Mouse (Mus musculus) right cerebral cortex, postnatal 36 days (tissue): ENCODE data around the gene Pgap3.
A peak's percentile ranks its signal among the peaks of the same experiment; 100 is the strongest.

Source experiments
- DNase-seq, 2 experiments: peaks; one replicate each; pipeline ENCODE4 v3.0.0; 2022; ENCODE audit warnings: low spot score in 2 of 2, mixed read lengths in 1 of 2

Gene Pgap3

DNA sequence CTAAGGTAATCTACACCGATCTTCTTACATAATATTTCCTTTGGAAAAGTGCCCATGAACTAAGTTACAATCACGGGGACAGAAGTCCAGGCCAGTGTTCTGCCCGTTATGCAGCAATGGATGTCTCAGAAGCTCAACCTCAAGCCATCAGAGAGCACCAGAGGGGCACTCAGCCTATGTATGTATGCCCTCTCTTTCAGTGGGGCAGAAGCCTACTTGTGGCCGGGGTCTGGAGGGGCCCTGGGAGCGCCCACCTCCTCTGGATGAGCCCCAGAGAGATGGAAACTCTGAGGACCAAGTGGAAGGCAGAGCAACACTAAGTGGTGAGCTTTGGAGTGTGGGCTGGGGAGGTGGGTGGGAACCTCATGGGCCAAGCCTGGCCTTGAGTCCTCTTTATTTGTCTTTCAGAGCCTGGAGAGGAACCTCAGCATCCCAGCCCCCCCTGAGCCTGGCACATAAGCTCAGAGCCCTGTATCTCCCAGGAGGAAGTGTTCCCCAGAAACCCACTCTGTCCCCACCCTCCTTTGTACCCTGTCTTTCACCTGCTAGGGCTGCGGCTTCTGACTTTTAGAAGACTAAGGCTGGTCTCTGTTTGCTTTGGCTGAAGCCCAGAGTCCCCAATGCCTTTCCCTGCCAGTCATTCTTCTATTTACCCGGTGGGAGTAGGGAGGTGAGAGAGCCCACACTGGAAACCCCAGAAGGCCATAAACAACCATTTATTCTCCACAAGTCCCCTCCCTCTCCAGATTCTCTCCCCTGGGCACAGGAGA is 43.5 kb downstream of the Pgap3 start:
- DNase-seq, result no peak

DNA sequence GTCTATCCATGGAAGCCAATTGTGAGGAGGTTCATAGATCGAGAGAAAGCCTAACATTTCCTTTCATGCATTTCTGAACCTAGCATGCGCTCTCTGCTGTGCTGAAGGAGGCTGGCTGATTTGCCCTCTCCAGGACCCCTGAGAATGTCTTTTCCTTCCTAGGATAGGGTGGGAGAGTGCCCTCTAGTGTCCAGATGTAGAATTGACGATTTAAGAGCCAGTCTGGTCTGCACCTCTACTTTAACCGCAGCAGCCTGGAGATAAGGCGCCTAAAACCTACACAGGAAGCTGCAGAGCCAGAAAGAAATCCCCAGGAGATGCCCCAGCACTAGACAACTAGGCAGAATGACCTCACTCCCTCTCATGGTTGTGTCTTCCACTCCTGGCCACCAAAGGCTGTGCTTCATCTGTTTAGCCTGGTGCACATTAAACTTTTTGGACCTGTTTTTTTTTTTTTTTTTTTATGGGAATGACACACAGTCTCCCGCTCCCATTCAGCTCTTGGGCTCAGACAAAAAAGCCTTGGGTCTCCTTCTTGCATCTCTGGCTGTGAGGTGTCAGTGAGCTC is 44.5 kb downstream of the Pgap3 start:
- DNase-seq, result no peak

DNA sequence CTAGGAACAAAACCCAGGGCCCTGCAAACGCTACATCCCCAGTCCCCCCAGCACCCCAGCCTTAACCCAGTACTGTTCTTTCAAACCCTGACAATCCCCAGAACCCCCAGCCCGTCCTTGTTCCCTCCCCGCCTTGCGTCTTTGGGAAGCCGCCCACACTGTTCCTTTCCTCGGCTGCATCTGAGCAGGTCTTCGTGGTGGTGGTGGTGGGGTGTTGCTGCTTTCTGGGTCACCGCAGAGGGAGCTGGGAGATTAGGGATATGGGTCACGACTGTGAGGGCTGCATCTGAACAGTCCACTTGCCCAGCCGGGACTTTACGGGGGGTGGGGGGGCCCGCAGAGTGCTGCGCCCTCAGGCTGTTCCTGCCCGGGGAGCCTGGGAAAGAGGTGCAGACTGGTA is 45.8 kb downstream of the Pgap3 start:
- peak in 1 of 2 experiments; percentile 75 for DNase-seq

DNA sequence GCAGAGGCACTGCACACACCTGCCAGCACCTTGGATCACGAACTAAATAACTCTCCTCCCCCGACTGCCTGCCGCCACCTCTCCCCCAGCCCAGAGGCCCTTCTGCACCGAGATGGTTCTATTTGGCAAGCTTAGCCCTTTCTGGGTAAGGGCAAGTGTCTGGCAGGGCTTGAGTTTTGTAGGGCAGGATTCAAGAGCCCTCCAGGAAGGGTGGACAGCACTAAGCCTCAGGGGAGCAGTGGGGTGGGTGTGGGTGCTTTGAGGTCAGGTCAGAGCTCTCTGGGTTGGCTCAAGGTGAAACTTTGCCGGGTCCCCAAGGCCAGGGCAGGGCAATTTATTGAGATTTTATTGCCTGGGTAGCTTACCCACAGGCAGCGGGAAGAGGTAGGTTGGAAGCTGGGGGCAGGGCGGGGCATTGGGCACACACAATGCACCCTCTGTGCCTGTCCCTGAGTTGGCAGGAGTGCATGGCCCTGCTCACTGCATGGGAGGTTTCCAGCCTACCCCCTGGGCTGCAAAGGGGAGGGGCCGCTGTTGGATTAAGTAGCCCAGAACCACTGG is 46.6 kb downstream of the Pgap3 start:
- DNase-seq, result peak in 1 of 2 experiments; percentile 47

DNA sequence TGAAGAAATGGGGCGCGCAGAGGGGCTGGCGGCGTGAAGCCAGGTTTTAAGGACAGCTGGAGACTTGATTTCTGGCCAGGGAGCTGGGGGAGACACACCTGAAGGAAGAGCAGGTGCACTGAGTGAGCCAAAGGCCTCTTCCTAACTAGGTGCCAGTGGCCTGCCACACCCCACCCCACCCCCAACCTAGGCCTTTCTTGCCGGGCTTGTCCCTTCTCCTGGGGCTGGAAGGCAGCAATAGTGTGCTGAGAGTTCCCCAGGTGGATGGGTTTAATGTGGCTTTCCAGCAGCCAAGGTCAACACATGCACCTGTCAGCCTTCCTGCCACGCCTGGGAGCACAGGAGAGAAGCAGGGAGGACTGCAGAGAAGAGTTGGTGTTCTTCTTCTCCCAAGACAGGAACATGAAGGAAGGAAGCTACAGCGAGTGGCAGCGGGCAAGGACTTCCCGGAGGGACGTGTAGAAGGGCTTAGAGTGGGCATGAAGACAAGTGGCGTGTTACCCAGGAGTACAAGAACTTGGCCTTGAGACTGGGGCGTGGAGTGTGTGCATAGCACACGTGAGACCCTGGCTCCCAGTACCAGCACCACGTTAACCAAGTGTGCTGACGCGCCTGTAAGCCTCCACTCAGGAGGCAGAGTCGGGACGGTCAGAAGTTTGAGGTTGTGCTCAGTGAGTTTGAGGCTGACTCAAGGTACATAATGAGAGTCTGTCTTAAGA is 47.9 kb downstream of the Pgap3 start:
- DNase-seq, result no peak

DNA sequence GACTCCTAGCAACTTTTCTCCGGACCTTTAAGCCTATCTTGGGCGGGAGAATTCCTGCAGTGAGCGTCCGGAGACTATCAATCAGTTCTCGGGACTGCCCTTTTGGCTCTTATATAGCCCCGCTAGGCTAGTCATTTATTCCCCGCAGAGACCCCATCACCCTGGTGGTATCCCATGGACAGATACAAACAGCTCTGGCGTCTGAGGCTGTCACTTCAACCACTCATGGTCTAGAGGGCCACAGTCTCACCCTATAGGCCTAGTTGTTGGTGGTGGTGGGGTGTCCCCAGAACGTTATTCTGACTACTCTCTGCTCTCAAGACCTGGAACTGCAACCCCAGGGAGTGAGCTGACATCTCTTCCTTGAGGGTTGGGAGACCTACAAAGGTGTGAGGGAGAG is 51.0 kb downstream of the Pgap3 start:
- no peak for DNase-seq

DNA sequence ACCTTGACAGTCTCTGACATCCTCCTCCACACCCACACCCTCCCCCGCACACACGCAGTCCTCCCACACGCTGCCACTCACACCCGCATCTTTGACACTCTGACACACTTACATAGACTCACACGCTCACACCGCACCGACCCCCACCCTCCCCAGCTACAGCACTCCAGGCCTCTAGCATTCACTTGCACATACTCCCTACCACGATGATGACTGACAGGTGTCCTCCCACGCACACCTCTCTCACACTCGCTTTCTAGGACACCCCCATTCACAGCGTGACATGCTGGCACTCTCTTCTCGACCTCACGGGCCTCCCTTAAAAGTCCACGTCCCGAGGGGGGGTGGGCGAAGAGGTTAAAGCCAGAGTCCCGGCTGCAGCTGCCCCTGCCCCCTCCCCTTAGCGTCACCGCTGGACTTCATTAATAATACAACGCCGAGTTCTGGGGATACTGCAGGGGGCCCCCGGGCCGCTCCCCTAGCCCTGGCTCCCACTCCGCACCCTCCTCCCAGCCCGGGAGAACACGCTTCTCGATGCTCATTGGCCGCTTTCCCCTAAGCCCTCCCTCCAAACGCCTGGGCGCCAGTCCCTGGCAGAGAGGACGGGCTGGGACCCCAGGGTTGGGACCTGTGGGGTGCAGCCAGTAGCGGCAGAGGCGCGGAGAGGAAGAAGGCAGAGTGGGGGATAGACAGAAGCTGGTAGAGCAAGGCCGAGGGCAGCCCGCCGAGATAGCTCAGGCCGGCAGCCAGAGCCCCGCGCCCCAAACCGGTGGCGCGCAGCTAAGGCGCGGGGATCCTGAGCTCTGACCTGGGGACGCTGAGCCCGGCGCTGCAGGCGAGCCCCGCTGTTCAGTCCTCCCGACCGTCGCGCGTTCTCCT is 52.0 kb downstream of the Pgap3 start, which contains the start of gene Ppp1r1b:
Ppp1r1b (plus strand) TSS at position 322 of the 879 bp plus-strand sequence.
- peak in 1 of 2 experiments; percentile 71 for DNase-seq

DNA sequence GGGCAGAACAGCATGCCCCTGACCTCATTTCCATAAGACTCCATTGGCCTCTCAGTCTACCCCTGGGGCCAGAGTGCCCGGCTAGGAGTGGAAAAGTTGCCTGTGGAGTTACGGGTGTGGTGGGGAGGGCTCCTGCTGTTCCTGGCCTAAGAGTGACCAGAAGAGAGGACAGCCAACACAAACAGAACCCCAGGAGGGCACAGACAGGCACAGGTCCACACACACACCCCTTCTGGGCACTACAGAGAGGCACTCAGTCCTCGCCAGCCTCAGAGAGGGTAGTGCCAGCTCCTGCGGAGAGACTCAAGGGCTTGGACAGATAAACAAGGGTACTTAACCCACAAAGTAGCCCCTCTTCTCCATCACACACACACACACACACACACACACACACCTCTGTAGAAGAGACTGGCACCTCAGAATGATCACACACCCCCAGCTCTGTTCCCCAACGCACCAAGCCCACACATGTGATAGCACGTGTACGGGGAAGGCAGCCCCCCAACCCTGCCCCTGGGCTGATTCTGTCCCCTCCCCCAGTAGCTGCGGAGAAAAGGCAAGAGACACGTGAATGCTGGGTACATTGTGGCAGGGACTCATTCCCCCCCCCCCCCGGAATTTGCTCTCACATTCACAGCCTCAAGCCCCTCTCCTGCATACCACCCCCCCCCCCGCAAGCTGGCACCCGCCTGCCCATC is 52.8 kb downstream of the Pgap3 start:
- DNase-seq, result no peak

DNA sequence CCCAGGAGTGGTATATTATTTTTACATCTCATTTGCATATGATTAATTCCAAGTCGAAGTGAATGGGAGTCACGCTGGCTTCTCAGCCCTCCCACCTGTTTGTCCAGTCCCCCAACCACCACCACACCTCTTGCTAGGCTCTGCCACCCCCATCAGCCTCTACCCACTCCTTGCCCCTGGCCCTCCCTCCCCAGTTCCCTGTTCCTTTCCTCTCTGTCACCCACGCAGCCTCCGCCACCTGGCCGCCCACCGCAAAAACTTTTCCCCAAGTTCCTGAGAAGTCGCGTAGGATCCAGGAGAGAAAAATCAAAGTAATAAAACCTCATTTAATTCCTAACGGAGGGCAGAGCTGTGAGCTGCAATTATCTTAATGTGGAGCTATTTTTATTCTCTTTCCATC is 54.1 kb downstream of the Pgap3 start:
- no peak for DNase-seq

DNA sequence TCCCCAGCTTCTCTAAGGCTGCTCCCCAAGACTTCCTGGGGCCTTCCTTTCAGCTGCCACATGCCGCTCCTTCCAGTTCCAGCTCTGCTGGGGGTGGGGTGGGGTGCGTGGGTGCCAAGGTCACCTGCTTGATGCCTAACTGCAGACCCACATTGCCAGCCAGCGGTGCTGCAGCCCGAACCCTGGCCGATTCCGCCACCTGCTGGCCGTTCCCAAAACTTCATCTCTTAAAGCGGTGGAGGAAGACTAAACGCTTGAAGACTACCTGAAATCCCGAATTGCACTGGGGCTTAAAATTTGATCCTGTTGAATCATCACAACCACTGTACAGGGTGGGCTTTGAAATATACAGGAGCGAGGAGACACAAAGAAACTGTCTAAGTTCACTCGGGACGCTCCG is 55.0 kb downstream of the Pgap3 start:
- no peak for DNase-seq

DNA sequence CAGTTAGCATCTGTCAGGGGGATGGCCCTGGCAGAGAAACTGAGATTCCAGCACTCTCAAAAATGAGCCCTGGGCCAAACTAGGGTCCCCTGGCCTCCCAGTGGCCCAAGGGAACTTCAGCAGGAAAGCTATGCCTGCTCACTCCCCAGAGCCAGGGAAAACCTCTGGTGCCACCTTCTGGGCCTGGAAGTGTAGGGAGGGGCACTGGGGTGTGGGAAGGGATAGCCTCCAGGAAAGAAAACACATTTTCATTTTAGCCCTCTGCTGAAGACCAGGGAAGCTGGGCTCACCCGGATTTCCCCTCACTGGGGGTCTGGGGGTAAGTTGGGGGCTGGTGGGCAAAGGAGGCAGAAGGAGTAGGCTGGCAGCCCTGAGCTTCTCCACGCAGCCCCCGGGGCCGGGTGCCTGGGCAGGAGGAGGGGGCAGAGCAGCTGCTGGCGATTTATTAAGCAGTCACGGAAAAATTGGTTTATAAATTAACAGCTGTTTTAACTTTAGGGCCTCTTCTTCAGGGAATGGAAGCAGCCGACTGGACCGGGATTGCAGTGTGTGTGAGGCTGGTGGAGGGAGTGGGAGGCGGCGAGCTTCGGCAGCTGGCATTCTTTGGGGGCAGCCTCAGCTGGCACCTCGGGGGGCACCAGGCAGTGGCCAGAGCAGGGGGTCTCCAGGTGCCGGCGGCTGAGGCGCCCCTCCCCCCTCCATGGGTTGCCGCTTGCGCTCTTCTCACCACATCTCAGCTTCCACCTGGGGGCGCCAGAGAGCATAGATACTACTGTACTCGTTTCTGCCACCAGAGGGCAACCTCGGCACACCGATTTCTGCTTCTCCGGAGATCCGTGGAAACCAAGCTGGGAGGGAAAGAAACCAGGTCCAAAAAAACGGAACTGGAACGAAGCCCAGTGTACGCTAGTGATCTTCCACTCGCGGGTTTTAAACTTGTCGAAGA is 58.0 kb downstream of the Pgap3 start:
- DNase-seq, result peak; percentile 90 to 93

DNA sequence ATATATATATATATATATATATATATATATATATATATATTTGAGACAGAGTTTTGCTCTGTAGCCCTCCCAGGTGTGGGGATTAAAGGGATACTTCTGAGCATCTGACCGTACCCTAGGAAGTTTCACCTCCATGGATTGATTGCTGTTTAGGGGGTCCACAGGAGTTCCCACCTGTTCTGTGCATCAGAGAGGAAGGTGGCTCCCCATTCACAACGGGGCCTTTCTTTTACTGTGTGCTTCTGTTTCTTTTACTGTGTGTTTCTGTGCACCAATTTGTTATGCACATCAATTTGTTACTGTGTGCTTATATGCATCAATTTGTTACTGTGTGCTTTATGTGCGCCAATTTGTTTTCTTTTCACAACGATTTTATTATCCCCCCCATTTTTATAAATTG is 59.1 kb downstream of the Pgap3 start:
- no peak for DNase-seq

DNA sequence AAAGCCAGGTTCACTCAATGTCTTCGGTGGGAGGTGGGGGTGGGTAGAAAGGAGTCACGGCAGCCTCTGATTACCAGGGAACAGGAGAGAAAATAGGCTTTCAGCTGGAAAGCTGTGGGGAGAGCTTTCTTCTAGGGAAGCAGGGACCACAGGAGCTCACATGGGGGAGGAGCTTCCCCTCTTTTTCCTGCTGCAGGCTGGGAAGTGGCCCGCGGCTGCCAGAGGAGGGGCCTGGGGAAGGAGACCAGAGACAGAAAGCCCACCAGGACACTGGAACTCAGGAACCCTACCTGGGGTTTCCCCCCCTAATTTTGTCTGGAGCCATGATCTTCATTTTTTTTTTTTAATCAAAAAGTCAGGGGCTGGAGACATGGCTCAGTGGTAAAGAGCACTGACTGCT is 59.7 kb downstream of the Pgap3 start:
- DNase-seq, result no peak

DNA sequence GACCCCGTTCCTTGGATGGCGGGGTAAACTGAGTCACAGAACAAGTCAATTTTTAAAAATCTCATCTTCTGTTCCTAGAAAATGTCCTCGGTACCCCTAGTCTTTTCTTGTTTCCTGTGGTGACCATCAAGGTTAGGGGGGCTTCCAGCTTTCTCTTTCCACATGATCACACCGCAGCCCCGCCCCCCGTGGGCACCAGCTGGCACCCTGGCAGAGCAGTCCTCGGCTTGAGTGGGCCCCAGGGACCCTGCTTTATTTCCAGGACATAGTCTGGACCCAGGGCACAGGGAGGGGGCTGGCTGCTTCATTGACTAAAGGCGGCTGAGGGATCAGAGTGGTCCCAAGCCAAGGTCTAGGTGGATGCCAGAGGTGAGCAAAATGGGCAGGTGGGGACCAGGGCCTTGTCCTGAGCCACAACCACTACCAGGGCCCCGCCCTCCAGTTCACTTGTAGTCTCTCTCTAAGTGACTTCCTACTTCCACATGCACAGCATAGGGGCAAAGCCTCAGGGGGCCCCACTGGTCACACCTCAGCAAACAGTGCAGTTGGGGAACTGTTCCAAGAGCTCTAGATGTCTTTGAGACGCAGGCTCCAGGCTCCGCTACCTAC is 60.5 kb downstream of the Pgap3 start:
- no peak for DNase-seq

DNA sequence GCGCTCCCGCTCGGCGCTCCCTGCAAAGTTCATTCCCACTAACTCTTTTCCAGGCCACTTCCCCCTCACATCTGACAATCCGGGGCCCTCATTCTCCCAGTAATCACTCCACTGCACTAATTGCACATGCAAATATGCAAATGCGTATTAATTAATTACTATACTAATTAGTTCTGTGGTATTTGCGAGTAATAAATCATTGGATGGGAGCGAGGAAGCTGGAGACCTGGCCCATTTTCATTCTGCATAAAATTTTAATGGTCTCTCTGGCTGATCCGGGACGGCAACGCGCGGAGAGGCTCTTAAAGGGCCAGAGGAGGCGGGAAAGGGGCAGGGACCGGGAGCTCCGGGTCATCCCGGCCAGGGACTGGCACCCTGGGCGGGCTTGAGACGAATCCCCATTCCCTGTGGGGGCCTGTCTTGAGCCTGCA is 61.2 kb downstream of the Pgap3 start:
- DNase-seq, result no peak
